Mouse (Mus musculus) ES-E14 (cell line): ENCODE results near the gene Scmh1.

ENCODE experiments used
- CHD2 ChIP-seq: IDR thresholded peaks from 2 replicates; pipeline ENCODE4 v1.6.1; 2014; ENCODE audit warnings: mild to moderate bottlenecking, low read depth, low read length, inconsistent platforms
- HCFC1 ChIP-seq: IDR thresholded peaks from 2 replicates; pipeline ENCODE4 v1.6.1; 2012; ENCODE audit warnings: low read length, inconsistent platforms, borderline replicate concordance; ENCODE audit not compliant: insufficient read depth
- MAFK ChIP-seq: IDR thresholded peaks from 2 replicates; pipeline ENCODE4 v1.6.1; 2014; ENCODE audit warnings: mild to moderate bottlenecking, low read depth, low read length, inconsistent platforms; ENCODE audit not compliant: insufficient read depth
- ZC3H11A ChIP-seq: IDR thresholded peaks from 2 replicates; pipeline ENCODE4 v1.6.1; 2012; ENCODE audit warnings: low read depth, mild to moderate bottlenecking, inconsistent platforms, low read length, borderline replicate concordance
- ZNF384 ChIP-seq: IDR thresholded peaks from 2 replicates; pipeline ENCODE4 v1.6.1; 2012; ENCODE audit warnings: low read depth, low read length, inconsistent platforms

DNA sequence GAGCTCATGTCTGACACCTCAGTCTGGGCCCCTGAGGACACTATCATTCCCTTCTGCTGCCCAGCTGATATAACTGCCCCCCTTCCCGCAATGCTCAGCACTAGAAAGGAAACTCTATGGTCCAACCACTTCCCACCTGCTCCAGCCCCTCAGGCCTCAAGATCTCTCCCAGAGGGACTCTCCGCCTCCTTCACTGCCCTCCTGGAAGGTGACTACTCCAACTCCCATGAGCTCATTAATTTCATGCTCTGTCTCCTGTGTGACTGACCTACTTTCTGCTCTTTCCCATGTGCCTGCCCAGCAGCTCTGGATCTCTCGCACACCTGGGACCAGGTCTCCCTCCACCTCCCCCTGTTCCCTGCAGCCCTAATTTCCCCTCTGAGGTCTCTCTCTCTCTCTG lies 32.2 kb upstream of the Scmh1 start:
- TF ChIP-seq CHD2, result no peak
- no peak for TF ChIP-seq ZNF384
- no peak for TF ChIP-seq HCFC1
- TF ChIP-seq ZC3H11A, result no peak
- no peak for TF ChIP-seq MAFK
